ENCODE assay signal across 8 mouse cellular contexts in the genomic region with DNA sequence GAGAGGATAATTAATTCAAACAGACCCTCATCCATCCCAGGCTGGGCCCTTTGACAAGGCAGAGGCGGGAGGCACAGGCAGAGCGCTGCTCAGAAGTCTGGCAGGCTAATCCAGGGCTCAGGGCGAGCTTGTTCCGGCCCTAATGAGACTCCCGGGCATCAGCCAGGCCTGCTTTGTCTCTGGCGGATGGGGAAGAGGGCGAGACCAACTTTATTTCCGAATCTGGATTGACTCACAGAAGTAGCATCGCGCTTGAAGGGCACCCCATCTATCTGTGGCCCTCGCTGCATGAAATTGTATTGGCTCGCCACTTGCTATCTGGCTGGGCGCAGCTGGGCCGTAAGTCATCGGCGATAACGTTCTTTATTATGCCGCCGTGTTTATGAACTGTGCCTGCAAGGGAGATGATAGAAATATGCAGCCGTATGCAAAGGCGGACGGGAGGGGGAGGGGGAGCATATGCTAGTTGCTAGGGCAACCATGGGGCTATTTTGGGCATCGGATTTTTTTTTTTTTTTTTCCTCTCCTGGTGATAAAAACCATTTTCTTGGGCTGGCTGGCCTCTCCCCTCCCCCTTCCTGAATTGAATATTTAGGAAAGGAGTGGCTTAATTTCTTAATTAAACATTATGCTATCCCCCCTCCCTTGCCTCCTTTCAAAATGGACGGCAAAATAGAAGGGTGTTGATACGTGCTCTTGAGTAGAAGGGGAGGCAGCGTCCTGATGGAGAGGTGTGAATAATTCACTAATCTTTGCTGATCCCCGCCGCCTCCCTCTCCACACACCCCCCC.
DNase-seq lines count a peak whose midpoint lies in the region; ATAC-seq lines count a peak whose summit lies in the region.

No protein-coding gene starts in this region.

- ATAC-seq in intestine, embryonic 14.5 days (replicated peaks; ENCODE audit: low FRiP score, low TSS enrichment, low read depth) = peak; percentile 57
- peak; percentile 95 for ATAC-seq in megakaryocyte-erythroid progenitor cell, adult 5-6 weeks (replicated peaks; ENCODE audit: low FRiP score, low TSS enrichment, poor library complexity, severe bottlenecking)

- peak overlapping the region; percentile 55 for H3K4me2 ChIP-seq in intestine, embryonic 14.5 days (ENCODE audit: low read length)

- H3K9me3 ChIP-seq in intestine, embryonic 14.5 days (ENCODE audit: control insufficient read depth, low read length) = no peaks in the 10 kb centered on the region

- H3K27me3 ChIP-seq in intestine, embryonic 14.5 days (replicated peaks; ENCODE audit: control insufficient read depth, insufficient read depth, low read length) = peaks cover 18% of the 10 kb centered on the region

- 0% methylated on average over 28 of the region's 28 CpGs for WGBS in intestine, embryonic 14.5 days

- peak overlapping the region; percentile 75; the same call in 1 of the 2 replicates for H3K27ac ChIP-seq in intestine, embryonic 14.5 days (ENCODE audit: low read depth)

- peak overlapping the region; percentile 25 for H3K9ac ChIP-seq in intestine, embryonic 14.5 days (ENCODE audit: low read length)

- no peaks in the 10 kb centered on the region for H3K36me3 ChIP-seq in intestine, embryonic 14.5 days (ENCODE audit: control insufficient read depth, insufficient read depth, low read length)

- intact Hi-C loops in left cerebral cortex, postnatal 14 days (cut with DNase I) = loop anchor here (5.0 kb wide), 2 partner anchors 74 to 244 kb away; a partner anchor contains a TSS

- peak; percentile 42 for DNase-seq in ZHBTc4 (ENCODE audit: low read depth, low spot score)
- peak; percentile 72 for DNase-seq in cerebellum, adult 9-11 months
- peak; percentile 75 to 83 for DNase-seq in frontal cortex, postnatal 10 days (ENCODE audit: low spot score in 2 of 2)
- DNase-seq in intestine, embryonic 14.5 days (ENCODE audit: low spot score) = peak; percentile 82
- peak; percentile 85 to 93 for DNase-seq in left cerebral cortex, postnatal 14 days (ENCODE audit: low spot score in 2 of 2)
- DNase-seq in right cerebral cortex, postnatal 4 days = peak; percentile 90
- no peak for DNase-seq in thymus, adult 18-20 months

- peaks cover 22% of the 10 kb centered on the region for H3K4me1 ChIP-seq in intestine, embryonic 14.5 days (replicated peaks; ENCODE audit: control insufficient read depth, insufficient read depth, low read length)

- peak overlapping the region; percentile 25 for H3K4me3 ChIP-seq in intestine, embryonic 14.5 days (ENCODE audit: low read depth, low read length)

Comparison
In these comparisons a context has a peak if more than half of its experiments do, and no peak if none do; other contexts are left out.
1. DNase-seq: peak in ZHBTc4 (single experiment), cerebellum, adult 9-11 months (single experiment), frontal cortex, postnatal 10 days (2 of 2), intestine, embryonic 14.5 days (single experiment), left cerebral cortex, postnatal 14 days (2 of 2) and right cerebral cortex, postnatal 4 days (single experiment); none in thymus, adult 18-20 months (0 of 2).